In the genomic region with DNA sequence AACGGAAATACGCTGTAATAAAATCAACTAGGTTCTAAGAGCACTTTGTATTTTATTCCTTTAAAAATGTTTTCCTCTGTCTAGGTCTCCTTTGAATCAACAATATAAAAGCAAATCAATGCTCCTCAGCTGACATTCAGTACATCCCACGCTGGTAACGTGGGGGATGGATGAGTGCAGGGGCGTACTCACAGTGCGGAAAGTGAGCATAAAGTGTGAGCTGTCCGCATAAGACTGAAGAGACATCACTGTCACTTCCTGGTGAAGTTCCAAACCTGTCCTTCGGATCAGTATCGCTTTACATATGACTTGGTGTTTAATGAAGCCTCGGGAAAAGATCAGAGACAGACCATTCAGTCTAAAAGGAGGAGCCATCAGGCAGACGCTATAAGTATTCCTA, we compare ENCODE assay signal across 14 mouse cellular contexts. TPM values are rescaled to one million over a fixed set of nuclear protein-coding genes. Genes with fewer than 3 reads are reported as not detected.
A peak's percentile ranks its signal among the peaks of the same experiment; 100 is the strongest.
DNase-seq lines count a peak whose midpoint lies in the region.
"Had no signal": no experiment of that assay in that cellular context is flagged by ENCODE, and none has a peak within 500 bp of the region (broad histone marks: within the 10 kb centered on the region; RNA-seq: fewer than 3 reads in every experiment).

No protein-coding gene starts in this region.

- DNase-seq in layer of hippocampus, adult 11-12 months (ENCODE audit: low spot score) = peak; percentile 28
- DNase-seq in layer of hippocampus, postnatal 25 days (ENCODE audit: extremely low spot score in 1 of 2, low spot score in 1 of 2) = no peak
- peak; percentile 56 to 64 for DNase-seq in right cerebral cortex, adult 2 months (ENCODE audit: low spot score in 2 of 2)
- no peak for DNase-seq in right cerebral cortex, postnatal 25 days
- DNase-seq in layer of hippocampus, adult 9-10 months (ENCODE audit: low spot score) = peak; percentile 30
- DNase-seq in adrenal gland, adult 18-20 months (ENCODE audit: low spot score in 2 of 2) = no peak
- no peak for DNase-seq in heart, adult 8-10 months (ENCODE audit: low spot score)
- DNase-seq: adrenal gland, postnatal 14 days; cerebellum, adult 9-11 months; embryo, embryonic 11 days; heart, adult 2 months; kidney, adult 9 months; thymus, adult 2 months had no signal

RNA-seq across cellular contexts. Expression of gene Bank1, which starts 44.0 kb away (rescaled TPM):
- 1 to 10 TPM in 1 of 2 experiments, under 1 TPM in 1; 0.87 to 1.1 TPM for total RNA-seq in layer of hippocampus, postnatal 25 days (2021)
- total RNA-seq in adrenal gland, adult 18-20 months (2021) = under 1 TPM; 0.17 to 0.74 TPM
- total RNA-seq in heart, adult 8-10 months (2022) = 1 to 10 TPM in 3 of 4 experiments, under 1 TPM in 1; 0.76 to 1.5 (median 1.1) TPM
- total RNA-seq: MEL had no signal

Comparison
In these comparisons a context has a peak if more than half of its experiments do, and no peak if none do; other contexts are left out.
1. DNase-seq: peak in layer of hippocampus, adult 11-12 months (single experiment), right cerebral cortex, adult 2 months (2 of 2) and layer of hippocampus, adult 9-10 months (single experiment); none in layer of hippocampus, postnatal 25 days (0 of 2), right cerebral cortex, postnatal 25 days (single experiment), adrenal gland, adult 18-20 months (0 of 2) and heart, adult 8-10 months (single experiment).